Mouse (Mus musculus) heart, postnatal 0 days (tissue): Measurements from ENCODE around the gene Wnk4.

ENCODE experiments used
- CTCF ChIP-seq: IDR thresholded peaks from 2 replicates; pipeline ENCODE4 v1.5.1; 2016; ENCODE audit warnings: antibody characterized with exemption, control low read depth, low read depth
- EP300 ChIP-seq: IDR thresholded peaks from 2 replicates; pipeline ENCODE4 v1.6.1; 2016; ENCODE audit warnings: antibody characterized with exemption, low read depth

- TF ChIP-seq CTCF (no peak), EP300 (no peak)
Observed at GRCm38 (mm10) chr11:101272446-101272845, 12.1 kb downstream of the Wnk4 start.
